Mouse (Mus musculus) heart, embryonic 12.5 days (tissue): ENCODE measurements around the gene Bmpr2. TPM values are rescaled to one million over a fixed set of nuclear protein-coding genes. Genes with fewer than 3 reads are reported as not detected.

Source experiments
- ATAC-seq: fragments of 200-750 bp; cut with Nextera tagmentation; 2 replicates; pipeline ENCODE4 v1.8.0; 2017; ENCODE audit warnings: moderate TSS enrichment, moderate library complexity; ENCODE audit not compliant: insufficient number of reproducible peaks, low FRiP score
- H3K27ac ChIP-seq: fragments of 300-500 bp; sonication (generic); 2 replicates; pipeline ENCODE4 v1.5.1; 2016; ENCODE audit warnings: mild to moderate bottlenecking, moderate library complexity; ENCODE audit not compliant: poor library complexity, severe bottlenecking
- H3K27me3 ChIP-seq: fragments of 300-500 bp; sonication (generic); replicated peaks from 2 replicates; pipeline ENCODE4 v1.6.1; 2016; ENCODE audit warnings: mild to moderate bottlenecking, moderate library complexity
- H3K36me3 ChIP-seq: fragments of 300-500 bp; sonication (generic); 2 replicates; pipeline ENCODE4 v1.6.1; 2016; ENCODE audit warnings: mild to moderate bottlenecking, moderate library complexity
- H3K4me1 ChIP-seq: fragments of 300-500 bp; sonication (generic); replicated peaks from 2 replicates; pipeline ENCODE4 v1.6.1; 2016; ENCODE audit warnings: mild to moderate bottlenecking
- H3K4me2 ChIP-seq: fragments of 300-500 bp; sonication (generic); 2 replicates; pipeline ENCODE4 v1.6.1; 2016; ENCODE audit warnings: mild to moderate bottlenecking, moderate library complexity
- H3K4me3 ChIP-seq: fragments of 300-500 bp; sonication (generic); 2 replicates; pipeline ENCODE4 v1.5.1; 2016; ENCODE audit warnings: mild to moderate bottlenecking
- H3K9ac ChIP-seq: fragments of 300-500 bp; sonication (generic); 2 replicates; pipeline ENCODE4 v1.6.1; 2016; ENCODE audit warnings: mild to moderate bottlenecking, moderate library complexity
- H3K9me3 ChIP-seq: fragments of 300-500 bp; sonication (generic); replicated peaks from 2 replicates; pipeline ENCODE4 v1.6.1; 2016; ENCODE audit warnings: mild to moderate bottlenecking, moderate library complexity
- WGBS: fragments of 180-500 bp; shearing (Covaris S2); methylation state at CpG from one replicate; pipeline ENCODE4 v1.1.7; 2016; 5-methylcytosine and 5-hydroxymethylcytosine counted together
- polyA plus RNA-seq: library from polyadenylated mRNA; unstranded; fragments of >200 nt; fragmentation: Nextera tagmentation; extraction: Ambion mirVana; gene quantifications from 2 replicates; pipeline ENCODE4 v1.2.1, GENCODE M21; 2016

Bmpr2 gene
- polyA plus RNA-seq, 1 experiment from 2014 or later, result 8.7 TPM

- Histone ChIP-seq H3K36me3 (no peaks in the 10 kb centered on the region), H3K4me2 (no peak overlapping the region), H3K27ac (no peak overlapping the region), H3K4me1 (no peaks in the 10 kb centered on the region), H3K4me3 (no peak overlapping the region), H3K27me3 (no peaks in the 10 kb centered on the region), H3K9me3 (no peaks in the 10 kb centered on the region), H3K9ac (no peak overlapping the region)
- no peak for ATAC-seq
- 88% methylated on average over 1 of the region's 1 CpGs for WGBS
Measured at GRCm38 (mm10) chr1:59758325-59758724, 4.9 kb upstream of the Bmpr2 start.

GRCm38 (mm10) chr1:59762208-59762607 lies 992 bp upstream of the Bmpr2 start:
- Histone ChIP-seq H3K9me3 (no peaks in the 10 kb centered on the region), H3K4me3 (peak overlapping the region; percentile 79), H3K9ac (peak overlapping the region; percentile 90), H3K4me1 (peaks cover 6% of the 10 kb centered on the region; the same call in 1 of the 2 replicates), H3K4me2 (peak overlapping the region; percentile 84), H3K27me3 (no peaks in the 10 kb centered on the region), H3K36me3 (no peaks in the 10 kb centered on the region), H3K27ac (peak overlapping the region; percentile 99)
- WGBS, result 6% methylated on average over 10 of the region's 10 CpGs
- ATAC-seq, result no peak

GRCm38 (mm10) chr1:59762651-59763163 lies 493 bp upstream of the Bmpr2 start:
- no peaks in the 10 kb centered on the region for H3K27me3 ChIP-seq
- peak overlapping the region; percentile 90 for H3K9ac ChIP-seq
- H3K27ac ChIP-seq, result peak overlapping the region; percentile 99
- under 1% methylated on average over 44 of the region's 44 CpGs for WGBS
- no peaks in the 10 kb centered on the region for H3K9me3 ChIP-seq
- no peaks in the 10 kb centered on the region for H3K36me3 ChIP-seq
- H3K4me2 ChIP-seq, result peak overlapping the region; percentile 84
- peak overlapping the region; percentile 79 for H3K4me3 ChIP-seq
- H3K4me1 ChIP-seq, result peaks cover 6% of the 10 kb centered on the region; the same call in 1 of the 2 replicates
- peak; percentile 59 for ATAC-seq

- peak overlapping the region; percentile 99 for H3K27ac ChIP-seq
- no peaks in the 10 kb centered on the region for H3K9me3 ChIP-seq
- peak overlapping the region; percentile 79 for H3K4me3 ChIP-seq
- peak; percentile 75 for ATAC-seq
- peak overlapping the region; percentile 84 for H3K4me2 ChIP-seq
- peaks cover 9% of the 10 kb centered on the region; the same call in 1 of the 2 replicates for H3K4me1 ChIP-seq
- no peaks in the 10 kb centered on the region for H3K27me3 ChIP-seq
- H3K9ac ChIP-seq, result peak overlapping the region; percentile 90
- H3K36me3 ChIP-seq, result 0 out of 2 replicates have a peak, but pooled peaks cover 6% of the 10 kb centered on the region
- WGBS, result 0% methylated on average over 55 of the region's 55 CpGs
Measured at GRCm38 (mm10) chr1:59763781-59764251, 616 bp downstream of the Bmpr2 start.

GRCm38 (mm10) chr1:59764407-59764971 lies 1.3 kb downstream of the Bmpr2 start:
- no peaks in the 10 kb centered on the region for H3K9me3 ChIP-seq
- peak overlapping the region; percentile 99 for H3K27ac ChIP-seq
- H3K27me3 ChIP-seq, result no peaks in the 10 kb centered on the region
- H3K4me3 ChIP-seq, result peak overlapping the region; percentile 79
- H3K36me3 ChIP-seq, result peaks cover 11% of the 10 kb centered on the region
- H3K4me2 ChIP-seq, result peak overlapping the region; percentile 84
- no peak for ATAC-seq
- H3K4me1 ChIP-seq, result peaks cover 9% of the 10 kb centered on the region; the same call in 1 of the 2 replicates
- WGBS, result 0% methylated on average over 27 of the region's 27 CpGs
- peak overlapping the region; percentile 90 for H3K9ac ChIP-seq

GRCm38 (mm10) chr1:59765279-59765678 lies 2.1 kb downstream of the Bmpr2 start:
- Histone ChIP-seq H3K27ac (no peak overlapping the region), H3K36me3 (peaks cover 11% of the 10 kb centered on the region), H3K9ac (no peak overlapping the region), H3K4me3 (peak overlapping the region; percentile 50), H3K27me3 (no peaks in the 10 kb centered on the region), H3K4me1 (peaks cover 9% of the 10 kb centered on the region; the same call in 1 of the 2 replicates), H3K9me3 (no peaks in the 10 kb centered on the region), H3K4me2 (peak overlapping the region; percentile 57)
- 0% methylated on average over 4 of the region's 4 CpGs for WGBS
- ATAC-seq, result no peak

- Histone ChIP-seq H3K27me3 (no peaks in the 10 kb centered on the region), H3K9me3 (no peaks in the 10 kb centered on the region), H3K4me1 (peaks cover 13% of the 10 kb centered on the region; the same call in 1 of the 2 replicates), H3K4me3 (peak overlapping the region; percentile 35), H3K9ac (no peak overlapping the region), H3K4me2 (peak overlapping the region; percentile 59), H3K36me3 (peaks cover 11% of the 10 kb centered on the region), H3K27ac (peak overlapping the region; percentile 38; the same call in 1 of the 2 replicates)
- no peak for ATAC-seq
Measured at GRCm38 (mm10) chr1:59766626-59767025, 3.4 kb downstream of the Bmpr2 start.

GRCm38 (mm10) chr1:59771871-59772270 lies 8.7 kb downstream of the Bmpr2 start:
- Histone ChIP-seq H3K4me3 (no peak overlapping the region), H3K27ac (no peak overlapping the region), H3K4me2 (no peak overlapping the region), H3K4me1 (peaks cover 22% of the 10 kb centered on the region), H3K27me3 (no peaks in the 10 kb centered on the region), H3K9ac (no peak overlapping the region), H3K36me3 (peaks cover 13% of the 10 kb centered on the region), H3K9me3 (no peaks in the 10 kb centered on the region)
- WGBS, result 64% methylated on average over 3 of the region's 3 CpGs
- no peak for ATAC-seq

GRCm38 (mm10) chr1:59781080-59781479 lies 17.9 kb downstream of the Bmpr2 start:
- Histone ChIP-seq H3K36me3 (peaks cover 7% of the 10 kb centered on the region; the same call in 1 of the 2 replicates), H3K4me3 (no peak overlapping the region), H3K9me3 (no peaks in the 10 kb centered on the region), H3K9ac (no peak overlapping the region), H3K27ac (no peak overlapping the region), H3K27me3 (no peaks in the 10 kb centered on the region), H3K4me1 (peaks cover 4% of the 10 kb centered on the region), H3K4me2 (no peak overlapping the region)
- WGBS, result 71% methylated on average over 1 of the region's 1 CpGs
- no peak for ATAC-seq

- Histone ChIP-seq H3K9ac (no peak overlapping the region), H3K36me3 (peaks cover 5% of the 10 kb centered on the region; the same call in 1 of the 2 replicates), H3K9me3 (no peaks in the 10 kb centered on the region), H3K27me3 (no peaks in the 10 kb centered on the region), H3K4me2 (no peak overlapping the region), H3K4me3 (no peak overlapping the region), H3K4me1 (peaks cover 10% of the 10 kb centered on the region; the same call in 1 of the 2 replicates), H3K27ac (no peak overlapping the region)
- 63% methylated on average over 6 of the region's 6 CpGs for WGBS
- no peak for ATAC-seq
Measured at GRCm38 (mm10) chr1:59788975-59789374, 25.8 kb downstream of the Bmpr2 start.

- Histone ChIP-seq H3K9ac (no peak overlapping the region), H3K36me3 (peaks cover 4% of the 10 kb centered on the region; the same call in 1 of the 2 replicates), H3K27ac (no peak overlapping the region), H3K4me3 (no peak overlapping the region), H3K27me3 (no peaks in the 10 kb centered on the region), H3K4me2 (no peak overlapping the region), H3K9me3 (no peaks in the 10 kb centered on the region), H3K4me1 (peaks cover 10% of the 10 kb centered on the region; the same call in 1 of the 2 replicates)
- no peak for ATAC-seq
- 72% methylated on average over 5 of the region's 5 CpGs for WGBS
Measured at GRCm38 (mm10) chr1:59789741-59790140, 26.5 kb downstream of the Bmpr2 start.
